26 mouse cellular contexts compared by ENCODE assay signal in genomic region chr19:53414650-53415049, GRCm38 (mm10). TPM values are rescaled to one million over a fixed set of nuclear protein-coding genes. Genes with fewer than 3 reads are reported as not detected.
DNase-seq lines count a peak whose midpoint lies in the region; ATAC-seq and TF ChIP-seq lines count a peak whose summit lies in the region.
"Had no signal": no experiment of that assay in that cellular context is flagged by ENCODE, and none has a peak within 500 bp of the region (broad histone marks: within the 10 kb centered on the region; RNA-seq: fewer than 3 reads in every experiment).

No protein-coding gene starts in this region.

- H3K27ac ChIP-seq in ES-Bruce4 (ENCODE audit: insufficient read depth, low read length) (peak overlapping the region; percentile 41; the same call in 1 of the 2 replicates), MEL (ENCODE audit: control insufficient read depth, low read depth, low read length) (peak overlapping the region; percentile 90)
- H3K27ac ChIP-seq in intestine, embryonic 16.5 days (ENCODE audit: low read length): no peak overlapping the region
- H3K27ac ChIP-seq in liver, embryonic 16.5 days (ENCODE audit: low read length): no peak overlapping the region
- H3K27ac ChIP-seq in neural tube, embryonic 15.5 days (replicated peaks): no peak overlapping the region
- H3K27ac ChIP-seq: embryonic facial prominence, embryonic 13.5 days; hindbrain, embryonic 14.5 days; limb, embryonic 12.5 days; lung, embryonic 15.5 days; macrophage had no signal

- H3K4me1 ChIP-seq in ES-Bruce4 (ENCODE audit: control insufficient read depth, insufficient read depth, low read length): peaks cover 9% of the 10 kb centered on the region
- peaks cover 4 to 33% of the 10 kb centered on the region in 2 experiments for H3K4me1 ChIP-seq in MEL (ENCODE audit: control insufficient read depth in 1 of 2, insufficient read depth in 2 of 2, low read length in 2 of 2)
- H3K4me1 ChIP-seq in intestine, embryonic 16.5 days (ENCODE audit: control insufficient read depth, insufficient read depth, low read length): peaks cover 5% of the 10 kb centered on the region; the same call in 1 of the 2 replicates
- H3K4me1 ChIP-seq in liver, embryonic 16.5 days (ENCODE audit: control insufficient read depth, low read depth, low read length): peaks cover 3% of the 10 kb centered on the region
- no peaks in the 10 kb centered on the region for H3K4me1 ChIP-seq in neural tube, embryonic 15.5 days

- H3K27me3 ChIP-seq in ES-Bruce4 (ENCODE audit: control insufficient read depth, insufficient read depth, low read length, poor library complexity, severe bottlenecking) (no peaks in the 10 kb centered on the region), MEL (ENCODE audit: control insufficient read depth in 1 of 2, insufficient read depth in 2 of 2, low read length in 2 of 2) (no peaks in the 10 kb centered on the region)
- H3K27me3 ChIP-seq in intestine, embryonic 16.5 days (replicated peaks; ENCODE audit: control insufficient read depth, insufficient read depth, low read length): no peaks in the 10 kb centered on the region
- no peaks in the 10 kb centered on the region for H3K27me3 ChIP-seq in liver, embryonic 16.5 days (ENCODE audit: control insufficient read depth, insufficient read depth, low read depth, low read length)
- no peaks in the 10 kb centered on the region for H3K27me3 ChIP-seq in neural tube, embryonic 15.5 days (replicated peaks)
- H3K27me3 ChIP-seq: embryonic facial prominence, embryonic 13.5 days; limb, embryonic 12.5 days; lung, embryonic 15.5 days had no signal

- H3K4me3 ChIP-seq in ES-Bruce4 (ENCODE audit: low read depth, low read length): no peak overlapping the region
- peak overlapping the region; percentile 24 to 39 for H3K4me3 ChIP-seq in MEL (ENCODE audit: control insufficient read depth in 1 of 2, insufficient read depth in 1 of 2, low read depth in 2 of 2, low read length in 2 of 2)
- H3K4me3 ChIP-seq in intestine, embryonic 16.5 days (ENCODE audit: low read length): no peak overlapping the region
- no peak overlapping the region for H3K4me3 ChIP-seq in liver, embryonic 16.5 days (ENCODE audit: low read depth, low read length)
- no peak overlapping the region for H3K4me3 ChIP-seq in neural tube, embryonic 15.5 days (replicated peaks)
- H3K4me3 ChIP-seq: embryonic facial prominence, embryonic 13.5 days; limb, embryonic 12.5 days; lung, embryonic 15.5 days had no signal

- ATAC-seq in intestine, embryonic 16.5 days: peak; percentile 60
- ATAC-seq in liver, embryonic 16.5 days (ENCODE audit: low read depth): peak; percentile 69
- no peak for ATAC-seq in neural tube, embryonic 15.5 days (ENCODE audit: low FRiP score)
- no peak for ATAC-seq in granulocyte monocyte progenitor cell, adult 5-6 weeks (replicated peaks; ENCODE audit: poor library complexity, severe bottlenecking)

- TF ChIP-seq RAD21 in MEL (IDR thresholded peaks at IDR 0.05; ENCODE audit: low read depth, low read length): no peak

- H3K9me3 ChIP-seq in ES-Bruce4 (replicated peaks; ENCODE audit: control insufficient read depth, insufficient read depth, low read length, poor library complexity, severe bottlenecking): no peaks in the 10 kb centered on the region
- no peaks in the 10 kb centered on the region for H3K9me3 ChIP-seq in MEL (replicated peaks; ENCODE audit: insufficient read depth, low read length)
- H3K9me3 ChIP-seq in intestine, embryonic 16.5 days (ENCODE audit: control insufficient read depth, low read length): no peaks in the 10 kb centered on the region
- no peaks in the 10 kb centered on the region for H3K9me3 ChIP-seq in liver, embryonic 16.5 days (replicated peaks; ENCODE audit: control insufficient read depth, low read length)
- no peaks in the 10 kb centered on the region for H3K9me3 ChIP-seq in neural tube, embryonic 15.5 days (replicated peaks)
- H3K9me3 ChIP-seq: embryonic facial prominence, embryonic 13.5 days; limb, embryonic 12.5 days; lung, embryonic 15.5 days had no signal

- H3K9ac ChIP-seq in ES-Bruce4 (ENCODE audit: low read depth, poor library complexity, severe bottlenecking): no peak overlapping the region
- H3K9ac ChIP-seq in MEL (ENCODE audit: control insufficient read depth, low read depth, low read length, poor library complexity, severe bottlenecking): peak overlapping the region; percentile 49
- H3K9ac ChIP-seq in intestine, embryonic 16.5 days (ENCODE audit: low read depth, low read length): no peak overlapping the region
- no peak overlapping the region for H3K9ac ChIP-seq in liver, embryonic 16.5 days (ENCODE audit: low read depth, low read length)
- no peak overlapping the region for H3K9ac ChIP-seq in neural tube, embryonic 15.5 days (replicated peaks)
- H3K9ac ChIP-seq: embryonic facial prominence, embryonic 13.5 days; hindbrain, embryonic 14.5 days; limb, embryonic 12.5 days; lung, embryonic 15.5 days had no signal

- TF ChIP-seq CTCF in ES-Bruce4 (IDR thresholded peaks at IDR 0.05; ENCODE audit: low read depth, low read length) (no peak), MEL (IDR thresholded peaks at IDR 0.05 in 2 of 3, conservative IDR thresholded peaks at IDR 0.05 in 1 of 3; ENCODE audit: control insufficient read depth in 1 of 3, insufficient read depth in 1 of 3, low read depth in 2 of 3, low read length in 3 of 3, poor library complexity in 1 of 3, severe bottlenecking in 1 of 3) (no peak)

- H3K36me3 ChIP-seq in ES-Bruce4 (ENCODE audit: control insufficient read depth, insufficient read depth, low read length, poor library complexity, severe bottlenecking) (no peaks in the 10 kb centered on the region), MEL (ENCODE audit: control insufficient read depth in 1 of 2, insufficient read depth in 2 of 2, low read length in 2 of 2) (peaks cover 0 to 26% of the 10 kb centered on the region in 2 experiments; a peak in 2 of 4 replicates)
- H3K36me3 ChIP-seq in intestine, embryonic 16.5 days (ENCODE audit: control insufficient read depth, insufficient read depth, low read length): no peaks in the 10 kb centered on the region
- no peaks in the 10 kb centered on the region for H3K36me3 ChIP-seq in liver, embryonic 16.5 days (ENCODE audit: control insufficient read depth, insufficient read depth)
- H3K36me3 ChIP-seq in neural tube, embryonic 15.5 days: no peaks in the 10 kb centered on the region
- H3K36me3 ChIP-seq: embryonic facial prominence, embryonic 13.5 days; limb, embryonic 12.5 days; lung, embryonic 15.5 days had no signal

- WGBS in intestine, embryonic 16.5 days: 65% methylated on average over 11 of the region's 11 CpGs
- WGBS in liver, embryonic 16.5 days (ENCODE audit: insufficient replicate concordance): 20% methylated on average over 11 of the region's 11 CpGs
- WGBS in neural tube, embryonic 15.5 days: 85% methylated on average over 11 of the region's 11 CpGs

- TF ChIP-seq EP300 in ES-Bruce4 (IDR thresholded peaks at IDR 0.05; ENCODE audit: insufficient read depth, low read depth, low read length) (no peak), MEL (IDR thresholded peaks at IDR 0.05; ENCODE audit: low read depth in 1 of 2, low read length in 2 of 2) (peak; percentile 69 to 92)

- intact Hi-C loops in heart, postnatal 14 days (cut with DNase I): no loop called here

- H3K79me2 ChIP-seq in MEL (ENCODE audit: control insufficient read depth, insufficient read depth, low read length, poor library complexity): no peaks in the 10 kb centered on the region

- TF ChIP-seq POLR2A in ES-Bruce4 (IDR thresholded peaks at IDR 0.05; ENCODE audit: insufficient read depth, low read length) (no peak), MEL (IDR thresholded peaks at IDR 0.05; ENCODE audit: control insufficient read depth in 1 of 2, insufficient read depth in 1 of 2, low read depth in 1 of 2, low read length in 2 of 2, poor library complexity in 1 of 2) (peak in 1 of 2 experiments; percentile 73; a peak in 2 of 4 replicates)

- DNase-seq in MEL (ENCODE audit: low read depth, low spot score): peak; percentile 98
- DNase-seq in urinary bladder, postnatal 36 days (ENCODE audit: low spot score in 2 of 2): no peak
- no peak for DNase-seq in heart, postnatal 14 days
- DNase-seq: adrenal gland, postnatal 10 days; cerebellum, adult 18-20 months; kidney, adult 11 months; midbrain, embryonic 14.5 days; thymus, postnatal 14 days had no signal

- no peak overlapping the region for H3K4me2 ChIP-seq in intestine, embryonic 16.5 days (ENCODE audit: low read depth, low read length)
- no peak overlapping the region for H3K4me2 ChIP-seq in liver, embryonic 16.5 days (ENCODE audit: low read depth, low read length)
- H3K4me2 ChIP-seq in neural tube, embryonic 15.5 days: no peak overlapping the region
- H3K4me2 ChIP-seq: embryonic facial prominence, embryonic 13.5 days; hindbrain, embryonic 14.5 days; limb, embryonic 12.5 days; lung, embryonic 15.5 days had no signal

TF ChIP-seq in MEL, 35 proteins besides CTCF, POLR2A, EP300 and RAD21 (continues in another document):
- TF ChIP-seq KAT2A (conservative IDR thresholded peaks at IDR 0.05; ENCODE audit: low read depth, low read length): no peak

RNA-seq across cellular contexts. Expression of gene Smndc1, which starts 24.3 kb away (rescaled TPM):
- polyA plus RNA-seq in ES-Bruce4 (2011; ENCODE audit: insufficient read depth, insufficient read length, low read depth, missing spikeins) (72.0 and 77.6 TPM in 2 replicates), MEL (2012; ENCODE audit: insufficient read depth in 1 of 2, insufficient read length in 2 of 2, low read depth in 1 of 2, low replicate concordance in 2 of 2, missing spikeins in 1 of 2) (100 to 1,000 TPM; 114 to 166 TPM)
- 27.5 and 29.3 TPM in 2 replicates for total RNA-seq in MEL (2012; rRNA removed)
- polyA plus RNA-seq in intestine, embryonic 16.5 days (2015; fragmentation: Nextera tagmentation; extraction: Ambion mirVana): 36.3 and 40.5 TPM in 2 replicates
- polyA plus RNA-seq in liver, embryonic 16.5 days (2015; fragmentation: Nextera tagmentation; extraction: Ambion mirVana): 14.5 and 14.9 TPM in 2 replicates
- polyA plus RNA-seq in neural tube, embryonic 15.5 days (2015; fragmentation: Nextera tagmentation; extraction: Ambion mirVana): 29.3 and 31.6 TPM in 2 replicates
- 47.7 and 54.6 TPM in 2 replicates for total RNA-seq in granulocyte monocyte progenitor cell, adult 5-6 weeks (2014; fragmentation: Nextera tagmentation)
- total RNA-seq in granulocyte monocyte progenitor cell, adult 5-6 weeks (2017): 31.1 and 33.4 TPM in 2 replicates
- 10 to 100 TPM; 29.7 to 31.6 TPM for total RNA-seq in heart, postnatal 14 days (2021)

RNA-seq across cellular contexts. Expression of gene Gm10197, which starts 43.1 kb away (rescaled TPM):
- polyA plus RNA-seq in ES-Bruce4 (2011; ENCODE audit: insufficient read depth, insufficient read length, low read depth, missing spikeins) (not detected in 2 replicates), MEL (2012; ENCODE audit: insufficient read depth in 1 of 2, insufficient read length in 2 of 2, low read depth in 1 of 2, low replicate concordance in 2 of 2, missing spikeins in 1 of 2) (10 to 100 TPM in 1 of 2 experiments, not detected in 1; 53.0 TPM)
- 4.8 and 5.4 TPM in 2 replicates for total RNA-seq in MEL (2012; rRNA removed)
- polyA plus RNA-seq in intestine, embryonic 16.5 days (2015; fragmentation: Nextera tagmentation; extraction: Ambion mirVana): not detected in 2 replicates
- polyA plus RNA-seq in liver, embryonic 16.5 days (2015; fragmentation: Nextera tagmentation; extraction: Ambion mirVana): not detected in 2 replicates
- polyA plus RNA-seq in neural tube, embryonic 15.5 days (2015; fragmentation: Nextera tagmentation; extraction: Ambion mirVana): not detected in 2 replicates
- total RNA-seq in granulocyte monocyte progenitor cell, adult 5-6 weeks (2014; fragmentation: Nextera tagmentation): not detected in 2 replicates
- total RNA-seq in granulocyte monocyte progenitor cell, adult 5-6 weeks (2017): not detected in 2 replicates
- not detected for total RNA-seq in heart, postnatal 14 days (2021)
- total RNA-seq: adrenal gland, postnatal 10 days; ES-E14; gastrocnemius, adult 8-10 months; heart, adult 8-10 months; heart, postnatal 25 days; left cerebral cortex, adult 18-20 months had no signal
- polyA plus RNA-seq: brain, embryonic 14.5 days; embryonic facial prominence, embryonic 13.5 days; hindbrain, embryonic 14.5 days; limb, embryonic 12.5 days; macrophage; small intestine, adult 2 months; stomach, embryonic 14.5 days had no signal

Comparison
In these comparisons a context has a peak if more than half of its experiments do, and no peak if none do; other contexts are left out.
1. H3K27ac ChIP-seq: peak in ES-Bruce4 (single experiment) and MEL (single experiment); none in intestine, embryonic 16.5 days (single experiment), liver, embryonic 16.5 days (single experiment) and neural tube, embryonic 15.5 days (single experiment).
2. H3K4me3 ChIP-seq: peak in MEL (2 of 2); none in ES-Bruce4 (single experiment), intestine, embryonic 16.5 days (single experiment), liver, embryonic 16.5 days (single experiment) and neural tube, embryonic 15.5 days (single experiment).
3. ATAC-seq: peak in intestine, embryonic 16.5 days (single experiment) and liver, embryonic 16.5 days (single experiment); none in neural tube, embryonic 15.5 days (single experiment) and granulocyte monocyte progenitor cell, adult 5-6 weeks (single experiment).